Mouse (Mus musculus): Measurements from ENCODE around the gene Hba-a1.

Hba-a1 gene

GRCm38 (mm10) chr11:32283091-32283777 lies at the start of gene Hba-a1:
TSS of gene Hba-a1 (plus strand) at chr11:32283511.
- peak; percentile 71 for DNase-seq (ENCODE audit: low spot score)

GRCm38 (mm10) chr11:32233895-32234294 lies 49.4 kb upstream of the Hba-a1 start:
- no peak for DNase-seq (ENCODE audit: low spot score)

GRCm38 (mm10) chr11:32234816-32235485 lies 48.4 kb upstream of the Hba-a1 start:
- no peak for DNase-seq (ENCODE audit: low spot score)

GRCm38 (mm10) chr11:32235646-32236045 lies 47.7 kb upstream of the Hba-a1 start:
- DNase-seq (ENCODE audit: low spot score), result no peak

- DNase-seq (ENCODE audit: low spot score), result no peak
Measured at GRCm38 (mm10) chr11:32236132-32236531, 47.2 kb upstream of the Hba-a1 start.

- DNase-seq (ENCODE audit: low spot score), result peak; percentile 70
Measured at GRCm38 (mm10) chr11:32236712-32237410, 46.5 kb upstream of the Hba-a1 start.

- no peak for DNase-seq (ENCODE audit: low spot score)
Measured at GRCm38 (mm10) chr11:32237411-32237795, 45.9 kb upstream of the Hba-a1 start.

GRCm38 (mm10) chr11:32238093-32238860 lies 45.0 kb upstream of the Hba-a1 start:
- peak; percentile 78 for DNase-seq (ENCODE audit: low spot score)

GRCm38 (mm10) chr11:32241391-32241790 lies 41.9 kb upstream of the Hba-a1 start:
- no peak for DNase-seq (ENCODE audit: low spot score)

- DNase-seq (ENCODE audit: low spot score), result no peak
Measured at GRCm38 (mm10) chr11:32242209-32242608, 41.1 kb upstream of the Hba-a1 start.

- no peak for DNase-seq (ENCODE audit: low spot score)
Measured at GRCm38 (mm10) chr11:32243205-32243955, 39.9 kb upstream of the Hba-a1 start.

- DNase-seq (ENCODE audit: low spot score), result no peak
Measured at GRCm38 (mm10) chr11:32244064-32244463, 39.2 kb upstream of the Hba-a1 start.

- DNase-seq (ENCODE audit: low spot score), result no peak
Measured at GRCm38 (mm10) chr11:32244617-32245016, 38.7 kb upstream of the Hba-a1 start.

GRCm38 (mm10) chr11:32245614-32246013 lies 37.7 kb upstream of the Hba-a1 start:
- DNase-seq (ENCODE audit: low spot score), result peak; percentile 95

- peak; percentile 63 for DNase-seq (ENCODE audit: low spot score)
Measured at GRCm38 (mm10) chr11:32247068-32247467, 36.2 kb upstream of the Hba-a1 start.

- DNase-seq (ENCODE audit: low spot score), result no peak
Measured at GRCm38 (mm10) chr11:32248350-32248749, 35.0 kb upstream of the Hba-a1 start.

GRCm38 (mm10) chr11:32250880-32251763 lies 32.2 kb upstream of the Hba-a1 start:
- peak; percentile 95 for DNase-seq (ENCODE audit: low spot score)

GRCm38 (mm10) chr11:32253121-32253520 lies 30.2 kb upstream of the Hba-a1 start:
- no peak for DNase-seq (ENCODE audit: low spot score)

- DNase-seq (ENCODE audit: low spot score), result peak; percentile 87
Measured at GRCm38 (mm10) chr11:32256146-32256545, 27.2 kb upstream of the Hba-a1 start.

GRCm38 (mm10) chr11:32256566-32256965 lies 26.7 kb upstream of the Hba-a1 start:
- DNase-seq (ENCODE audit: low spot score), result no peak
